Mouse (Mus musculus): ENCODE data around the gene Gm10663.

DNA sequence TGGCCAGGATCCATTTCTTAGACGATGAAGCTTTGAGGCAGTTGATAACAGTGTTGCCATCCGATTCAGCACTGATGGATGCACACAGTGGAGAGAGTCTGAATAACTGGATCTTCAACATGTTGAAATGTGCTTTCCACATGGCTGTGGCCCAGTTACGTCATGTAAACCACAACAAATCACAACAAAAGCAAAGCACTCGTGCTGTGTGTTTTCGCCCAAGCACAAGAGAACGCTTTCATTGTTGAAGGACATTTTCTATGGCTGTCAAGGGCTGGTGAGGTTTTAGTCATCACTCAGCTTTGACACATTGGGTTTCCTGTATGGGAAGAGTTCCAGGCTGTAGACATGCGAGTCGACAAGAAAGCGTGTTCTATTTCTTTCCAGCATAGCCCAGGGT, 5.9 kb downstream of the Gm10663 start:
- TF ChIP-seq MAX (IDR thresholded peaks at IDR 0.05; ENCODE audit: low read depth) = no peak
- TF ChIP-seq REST (IDR thresholded peaks at IDR 0.05; ENCODE audit: insufficient read depth, insufficient read length) = no peak
- no peak for TF ChIP-seq TCF3 (IDR thresholded peaks at IDR 0.05; ENCODE audit: insufficient read length, low read depth)
- no peak for TF ChIP-seq USF1 (IDR thresholded peaks at IDR 0.05; ENCODE audit: low read depth)
- TF ChIP-seq TCF12 (IDR thresholded peaks at IDR 0.05; ENCODE audit: insufficient read depth, poor library complexity, severe bottlenecking) = no peak
- no peak for TF ChIP-seq E2F4 (IDR thresholded peaks at IDR 0.05; ENCODE audit: insufficient read depth)
- TF ChIP-seq MYOG (IDR thresholded peaks at IDR 0.05; ENCODE audit: control insufficient read depth in 1 of 3, insufficient read depth in 1 of 3, insufficient read length in 2 of 3, low read depth in 2 of 3) = no peak
- no peak for TF ChIP-seq POLR2A (IDR thresholded peaks at IDR 0.05; ENCODE audit: insufficient read length, low read depth)
- no peak for TF ChIP-seq MYOD1 (IDR thresholded peaks at IDR 0.05; ENCODE audit: control insufficient read depth in 1 of 3, insufficient read length in 2 of 3, low read depth in 2 of 3)
- no peak for TF ChIP-seq SRF (IDR thresholded peaks at IDR 0.05; ENCODE audit: control insufficient read depth, insufficient read length, low read depth)
- TF ChIP-seq POLR2AphosphoS2 (IDR thresholded peaks at IDR 0.05; ENCODE audit: insufficient read length, low read depth) = no peak
- TF ChIP-seq CEBPB (IDR thresholded peaks at IDR 0.05; ENCODE audit: insufficient read depth, poor library complexity, severe bottlenecking) = no peak

All from myocyte (in vitro differentiated cells).